8 mouse cellular contexts compared by ENCODE assay signal in genomic region chr6:146795924-146796545, GRCm38 (mm10). TPM values are rescaled to one million over a fixed set of nuclear protein-coding genes. Genes with fewer than 3 reads are reported as not detected.
DNase-seq lines count a peak whose midpoint lies in the region; ATAC-seq and TF ChIP-seq lines count a peak whose summit lies in the region.

Gene Arntl2 (plus strand): TSS chr6:146796055.

- peak within 1 kb of the TSS; percentile 54 for H3K9ac ChIP-seq in liver, postnatal 0 days (replicated peaks)
- H3K9ac ChIP-seq in neural tube, embryonic 15.5 days (replicated peaks): peak within 1 kb of the TSS; percentile 61

- no peaks in the 10 kb centered on the region for H3K9me3 ChIP-seq in liver, postnatal 0 days (ENCODE audit: low read length)
- H3K9me3 ChIP-seq in neural tube, embryonic 15.5 days (replicated peaks): no peaks in the 10 kb centered on the region

- no peak for TF ChIP-seq EP300 in liver, postnatal 0 days (IDR thresholded peaks at IDR 0.05; ENCODE audit: low read depth)

- no peaks in the 10 kb centered on the region for H3K36me3 ChIP-seq in liver, postnatal 0 days (replicated peaks; ENCODE audit: insufficient read depth, low read length)
- H3K36me3 ChIP-seq in neural tube, embryonic 15.5 days: no peaks in the 10 kb centered on the region

- peak within 1 kb of the TSS; percentile 82 for H3K4me2 ChIP-seq in liver, postnatal 0 days (ENCODE audit: low read depth, low read length)
- H3K4me2 ChIP-seq in neural tube, embryonic 15.5 days: peak within 1 kb of the TSS; percentile 97

- peak; percentile 96 for ATAC-seq in frontal cortex, adult (ENCODE audit: low TSS enrichment)
- ATAC-seq in liver, postnatal 0 days: peak; percentile 94
- peak; percentile 96 for ATAC-seq in neural tube, embryonic 15.5 days (ENCODE audit: low FRiP score)

- DNase-seq in MN1 (ENCODE audit: low spot score): peak; percentile 81
- DNase-seq in cerebellum, adult 8-10 months: peak; percentile 34
- DNase-seq in heart, postnatal 36 days: peak; percentile 76 to 77
- DNase-seq in layer of hippocampus, adult 18-20 months (ENCODE audit: low spot score in 2 of 2): peak; percentile 59 to 77
- peak; percentile 73 for DNase-seq in liver, postnatal 0 days
- DNase-seq in thymus, postnatal 14 days: peak; percentile 48

- no peak for TF ChIP-seq CTCF in liver, postnatal 0 days (IDR thresholded peaks at IDR 0.05; ENCODE audit: low read depth)

- peak within 1 kb of the TSS; percentile 51 for H3K4me3 ChIP-seq in liver, postnatal 0 days (ENCODE audit: low read depth, low read length)
- H3K4me3 ChIP-seq in neural tube, embryonic 15.5 days (replicated peaks): peak within 1 kb of the TSS; percentile 56

- H3K27me3 ChIP-seq in liver, postnatal 0 days (ENCODE audit: insufficient read depth, low read length): peaks cover 5% of the 10 kb centered on the region; the same call in 1 of the 2 replicates
- no peaks in the 10 kb centered on the region for H3K27me3 ChIP-seq in neural tube, embryonic 15.5 days (replicated peaks)

- no peak within 1 kb of the TSS for H3K27ac ChIP-seq in liver, postnatal 0 days (ENCODE audit: low read depth)
- no peak within 1 kb of the TSS for H3K27ac ChIP-seq in neural tube, embryonic 15.5 days (replicated peaks)

- intact Hi-C loops in heart, postnatal 36 days (cut with DNase I): no loop called here

- WGBS in liver, postnatal 0 days (ENCODE audit: insufficient replicate concordance): 1% methylated on average over 36 of the region's 36 CpGs
- under 1% methylated on average over 36 of the region's 36 CpGs for WGBS in neural tube, embryonic 15.5 days

- H3K4me1 ChIP-seq in liver, postnatal 0 days (ENCODE audit: insufficient read depth): peaks cover 12% of the 10 kb centered on the region
- H3K4me1 ChIP-seq in neural tube, embryonic 15.5 days: peaks cover 15% of the 10 kb centered on the region

RNA-seq across cellular contexts. Expression of gene Arntl2, which starts in this region (rescaled TPM):
- total RNA-seq in heart, postnatal 36 days (2021): 1 to 10 TPM in 1 of 2 experiments, under 1 TPM in 1; 0.78 to 1.0 TPM
- 1 to 10 TPM; 6.0 to 8.1 TPM for total RNA-seq in layer of hippocampus, adult 18-20 months (2021)
- polyA plus RNA-seq in liver, postnatal 0 days (2015; fragmentation: Nextera tagmentation; extraction: Ambion mirVana): 0.17 and 0.72 TPM in 2 replicates
- polyA plus RNA-seq in neural tube, embryonic 15.5 days (2015; fragmentation: Nextera tagmentation; extraction: Ambion mirVana): 4.1 and 4.5 TPM in 2 replicates

Comparison
In these comparisons a context has a peak if more than half of its experiments do, and no peak if none do; other contexts are left out.
1. Peak in DNase-seq, ATAC-seq, H3K4me3 ChIP-seq, H3K9ac ChIP-seq and H3K4me2 ChIP-seq in liver, postnatal 0 days; RNA of the gene not detected or under 1 TPM.